Mouse (Mus musculus) liver, adult 2 months (tissue): ENCODE data around the gene Dgki. TPM values are rescaled to one million over a fixed set of nuclear protein-coding genes. Genes with fewer than 3 reads are reported as not detected.

Experiments
- DNase-seq: peaks from one replicate; pipeline ENCODE4 v3.0.0-alpha.2; 2011; ENCODE audit warnings: low read depth, low spot score; ENCODE audit errors: extremely low read depth
- H3K27ac ChIP-seq: fragments of 200-500 bp; replicated peaks from 2 replicates; pipeline ENCODE4 v1.5.1; 2012; ENCODE audit warnings: low read depth, mild to moderate bottlenecking, control low read depth, inconsistent platforms, low read length; ENCODE audit not compliant: insufficient read depth
- H3K27me3 ChIP-seq: fragments of 200-500 bp; 2 replicates; pipeline ENCODE4 v1.6.1; 2012; ENCODE audit warnings: mild to moderate bottlenecking, moderate library complexity, low read length, inconsistent platforms; ENCODE audit not compliant: control insufficient read depth, insufficient read depth
- H3K36me3 ChIP-seq: fragments of 200-500 bp; 2 replicates; pipeline ENCODE4 v1.6.1; 2012; ENCODE audit warnings: low read length, inconsistent platforms; ENCODE audit not compliant: control insufficient read depth, insufficient read depth
- H3K4me1 ChIP-seq: fragments of 200-500 bp; 2 replicates; pipeline ENCODE4 v1.6.1; 2011; ENCODE audit warnings: low read length; ENCODE audit not compliant: control insufficient read depth, insufficient read depth
- H3K4me3 ChIP-seq: fragments of 200-500 bp; 2 replicates; pipeline ENCODE4 v1.5.1; 2011; ENCODE audit warnings: low read depth, mild to moderate bottlenecking, control low read depth, low read length, moderate library complexity; ENCODE audit not compliant: insufficient read depth
- H3K79me2 ChIP-seq: fragments of 200-500 bp; 2 replicates; pipeline ENCODE4 v1.6.1; 2012; ENCODE audit warnings: inconsistent platforms, mild to moderate bottlenecking, low read length, moderate library complexity; ENCODE audit not compliant: control insufficient read depth, insufficient read depth
- H3K9ac ChIP-seq: fragments of 200-500 bp; 2 replicates; pipeline ENCODE4 v1.6.1; 2012; ENCODE audit warnings: low read depth, mild to moderate bottlenecking, control low read depth, inconsistent platforms, low read length
- CTCF ChIP-seq: fragments of 200-500 bp; IDR thresholded peaks from 2 replicates; pipeline ENCODE4 v1.5.1; 2011; ENCODE audit warnings: low read depth, low read length, control low read depth
- POLR2A ChIP-seq: fragments of 200-500 bp; IDR thresholded peaks from 2 replicates; pipeline ENCODE4 v1.6.1; 2011; ENCODE audit warnings: low read length, control low read depth; ENCODE audit not compliant: insufficient read depth; ENCODE audit errors: extremely low read depth
- WGBS: fragments of 180-500 bp; shearing (Covaris S2); methylation state at CpG from one replicate; pipeline ENCODE4 v1.1.7; 2018; 5-methylcytosine and 5-hydroxymethylcytosine counted together
- polyA plus RNA-seq: library from polyadenylated mRNA; depleted of rRNA; stranded (reverse); fragments of >200 nt; gene quantifications from 2 replicates; pipeline ENCODE4 v1.2.3, GENCODE M21; 2012
- total RNA-seq: library from RNA; depleted of rRNA; stranded (reverse); fragments of >200 nt; gene quantifications from 2 replicates; pipeline ENCODE4 v1.2.3, GENCODE M21; 2014

The Dgki gene
- total and polyA plus RNA-seq, 2 experiments = 0.09 TPM; not detected in 1

DNA sequence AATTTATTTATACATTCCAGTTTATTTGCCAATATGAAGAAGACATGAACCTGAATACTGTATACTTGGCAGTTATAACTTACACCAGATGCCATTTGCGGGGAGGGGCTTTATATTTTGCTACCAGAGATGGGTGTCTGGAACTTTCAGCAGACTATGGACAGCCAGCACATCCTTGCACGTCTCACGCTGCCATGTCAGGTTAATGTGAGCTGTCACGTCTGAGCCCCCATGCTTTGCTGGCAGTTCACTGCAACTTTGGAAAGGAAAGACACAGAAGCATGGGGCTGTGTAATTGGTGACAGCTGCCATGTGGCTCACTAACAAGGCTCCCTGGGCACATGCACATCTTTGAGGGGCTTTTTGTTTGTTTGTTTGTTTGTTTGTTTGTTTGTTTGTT lies 368.5 kb downstream of the Dgki start:
- 84% methylated on average over 4 of the region's 4 CpGs for WGBS

DNA sequence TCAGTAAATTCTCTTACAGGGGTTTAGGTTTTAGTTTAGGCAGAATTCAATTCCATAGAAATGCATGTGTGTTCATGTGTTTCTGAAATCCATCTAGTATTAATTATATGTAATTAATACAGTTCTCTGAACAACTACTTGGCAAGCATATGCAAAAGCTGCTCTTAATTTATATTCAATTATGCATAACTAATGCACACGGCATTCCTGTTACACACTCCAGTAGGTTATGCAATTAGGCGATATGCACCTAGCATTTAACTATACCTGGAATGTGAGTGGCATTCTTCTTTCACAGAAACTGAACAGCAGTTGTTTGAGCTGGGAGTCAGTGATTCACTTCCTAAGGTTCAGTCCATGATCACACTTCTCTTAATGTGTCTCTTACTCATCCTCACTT lies 370.2 kb downstream of the Dgki start:
- DNase-seq = no peak
- no peak overlapping the region for H3K4me3 ChIP-seq
- H3K27me3 ChIP-seq = no peaks in the 10 kb centered on the region
- no peaks in the 10 kb centered on the region for H3K79me2 ChIP-seq
- no peak overlapping the region for H3K27ac ChIP-seq
- H3K36me3 ChIP-seq = no peaks in the 10 kb centered on the region
- WGBS = 96% methylated on average over 2 of the region's 2 CpGs
- no peak for TF ChIP-seq CTCF
- no peak for TF ChIP-seq POLR2A
- no peak overlapping the region for H3K9ac ChIP-seq
- no peaks in the 10 kb centered on the region for H3K4me1 ChIP-seq

More for the DNA sequence above, 368.5 kb downstream of the Dgki start:
- no peaks in the 10 kb centered on the region for H3K79me2 ChIP-seq
- H3K4me1 ChIP-seq = no peaks in the 10 kb centered on the region
- no peak overlapping the region for H3K27ac ChIP-seq
- no peak overlapping the region for H3K9ac ChIP-seq
- no peak for DNase-seq
- TF ChIP-seq POLR2A = no peak
- TF ChIP-seq CTCF = no peak
- H3K27me3 ChIP-seq = no peaks in the 10 kb centered on the region
- no peaks in the 10 kb centered on the region for H3K36me3 ChIP-seq
- no peak overlapping the region for H3K4me3 ChIP-seq

DNA sequence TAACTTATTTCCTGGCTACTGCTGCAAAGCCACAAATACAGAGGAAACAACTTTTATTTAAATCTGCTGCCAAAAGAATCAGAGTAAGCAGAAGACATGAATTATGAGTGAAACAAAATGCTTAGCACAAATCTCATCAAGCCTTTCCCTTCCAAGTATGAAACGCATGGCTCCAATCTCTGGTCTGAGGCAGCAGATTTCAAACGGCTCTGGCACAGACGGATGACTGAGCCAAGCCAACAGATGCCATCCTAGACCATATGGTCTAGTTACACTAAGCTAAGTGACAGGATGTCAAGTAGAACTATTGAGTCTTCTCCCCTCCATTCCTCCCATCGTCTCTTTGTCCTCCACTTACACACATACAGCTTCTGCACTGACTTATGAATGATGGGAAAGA lies 373.5 kb downstream of the Dgki start:
- no peak overlapping the region for H3K9ac ChIP-seq
- H3K36me3 ChIP-seq = no peaks in the 10 kb centered on the region
- H3K27ac ChIP-seq = no peak overlapping the region
- H3K4me1 ChIP-seq = no peaks in the 10 kb centered on the region
- DNase-seq = no peak
- 69% methylated on average over 4 of the region's 4 CpGs for WGBS
- TF ChIP-seq CTCF (no peak), POLR2A (no peak)
- no peaks in the 10 kb centered on the region; the same call in 1 of the 2 replicates for H3K27me3 ChIP-seq
- H3K4me3 ChIP-seq = no peak overlapping the region
- no peaks in the 10 kb centered on the region for H3K79me2 ChIP-seq

DNA sequence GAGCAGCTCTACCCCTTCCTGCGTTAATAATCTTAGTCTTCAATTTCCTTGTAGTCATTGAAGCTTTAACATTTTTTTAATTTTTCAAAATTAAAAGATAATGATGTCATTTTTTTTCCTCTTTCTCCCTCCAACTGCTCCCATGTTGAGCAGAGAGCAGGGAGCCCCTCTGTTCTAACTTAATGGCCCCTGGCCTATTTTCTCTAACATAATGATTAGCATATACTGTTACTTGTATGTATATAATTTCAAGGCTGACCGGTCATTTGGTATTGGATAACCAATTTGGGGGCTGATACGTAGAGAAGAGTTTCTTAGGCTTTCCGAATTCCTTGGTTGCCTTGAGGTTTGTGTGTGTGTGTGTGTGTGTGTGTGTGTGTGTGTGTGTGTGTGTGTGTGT lies 378.0 kb downstream of the Dgki start:
- Histone ChIP-seq H3K9ac (no peak overlapping the region), H3K27me3 (no peaks in the 10 kb centered on the region; the same call in 1 of the 2 replicates), H3K4me1 (no peaks in the 10 kb centered on the region), H3K36me3 (no peaks in the 10 kb centered on the region), H3K4me3 (no peak overlapping the region), H3K79me2 (no peaks in the 10 kb centered on the region), H3K27ac (no peak overlapping the region)
- TF ChIP-seq CTCF (no peak), POLR2A (no peak)
- 90% methylated on average over 4 of the region's 4 CpGs for WGBS
- no peak for DNase-seq

DNA sequence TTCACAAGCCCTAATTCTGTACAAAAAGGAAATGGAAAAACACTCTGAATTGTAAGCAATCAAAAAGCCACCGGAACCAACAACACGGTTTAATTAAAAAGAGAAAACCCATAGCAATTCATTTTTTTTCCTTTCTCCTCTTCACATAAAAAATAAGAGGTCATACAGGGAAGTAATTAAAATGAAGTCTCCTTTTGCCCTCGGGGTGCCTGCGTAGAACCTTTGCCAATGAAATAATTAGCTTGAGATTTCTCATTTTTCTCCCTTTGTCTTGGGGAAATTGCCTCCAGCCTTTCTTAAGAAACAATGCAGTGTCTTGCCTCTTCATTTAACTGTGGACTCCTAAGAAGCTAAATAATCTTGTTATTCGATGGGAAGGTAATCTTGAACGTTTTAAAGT lies 388.4 kb downstream of the Dgki start:
- Histone ChIP-seq H3K36me3 (no peaks in the 10 kb centered on the region), H3K4me1 (no peaks in the 10 kb centered on the region), H3K27ac (no peak overlapping the region), H3K27me3 (no peaks in the 10 kb centered on the region), H3K4me3 (no peak overlapping the region), H3K79me2 (no peaks in the 10 kb centered on the region), H3K9ac (no peak overlapping the region)
- DNase-seq = no peak
- TF ChIP-seq POLR2A (no peak), CTCF (no peak)
- 76% methylated on average over 6 of the region's 6 CpGs for WGBS

DNA sequence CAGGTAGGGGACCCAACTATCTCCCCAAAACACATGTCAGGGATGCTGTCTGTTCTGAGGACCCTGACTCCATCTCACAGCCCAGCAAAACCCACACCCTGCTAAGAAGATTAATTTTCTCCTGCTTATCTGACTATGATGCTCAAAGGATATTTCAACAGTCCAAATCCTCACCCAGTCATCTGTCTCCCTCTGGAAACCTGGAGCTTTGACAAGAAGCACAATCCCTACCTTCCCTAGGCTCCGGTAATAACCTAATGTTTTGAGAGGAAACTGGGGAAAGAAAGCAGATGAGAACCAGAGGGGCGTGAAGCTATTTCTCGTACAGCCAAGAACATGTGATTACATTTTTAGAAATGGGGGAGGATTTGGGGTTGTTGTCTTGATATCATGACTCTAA lies 392.8 kb downstream of the Dgki start:
- H3K27ac ChIP-seq = no peak overlapping the region
- no peaks in the 10 kb centered on the region for H3K4me1 ChIP-seq
- no peaks in the 10 kb centered on the region for H3K27me3 ChIP-seq
- WGBS = 88% methylated on average over 3 of the region's 3 CpGs
- TF ChIP-seq POLR2A (no peak), CTCF (no peak)
- H3K9ac ChIP-seq = no peak overlapping the region
- no peak overlapping the region for H3K4me3 ChIP-seq
- no peak for DNase-seq
- no peaks in the 10 kb centered on the region for H3K36me3 ChIP-seq
- H3K79me2 ChIP-seq = no peaks in the 10 kb centered on the region
